Mouse (Mus musculus) ES-Bruce4 (cell line): Measurements from ENCODE around the gene Acsbg1.
A peak's percentile ranks its signal among the peaks of the same experiment; 100 is the strongest.
"Not testable (repeated sequence)": the region's sequence is repeated elsewhere in the genome, so short reads cannot be mapped to it uniquely, and the experiment has no call there.

Experiments used
- CTCF ChIP-seq: IDR thresholded peaks from one replicate; pipeline ENCODE4 v1.8.1; 2011; ENCODE audit warnings: low read depth, low read length
- EP300 ChIP-seq: IDR thresholded peaks from 2 replicates; pipeline ENCODE4 v1.6.1; 2011; ENCODE audit warnings: low read depth, low read length; ENCODE audit not compliant: insufficient read depth
- POLR2A ChIP-seq: IDR thresholded peaks from one replicate; pipeline ENCODE4 v1.8.1; 2011; ENCODE audit warnings: low read length; ENCODE audit not compliant: insufficient read depth

DNA sequence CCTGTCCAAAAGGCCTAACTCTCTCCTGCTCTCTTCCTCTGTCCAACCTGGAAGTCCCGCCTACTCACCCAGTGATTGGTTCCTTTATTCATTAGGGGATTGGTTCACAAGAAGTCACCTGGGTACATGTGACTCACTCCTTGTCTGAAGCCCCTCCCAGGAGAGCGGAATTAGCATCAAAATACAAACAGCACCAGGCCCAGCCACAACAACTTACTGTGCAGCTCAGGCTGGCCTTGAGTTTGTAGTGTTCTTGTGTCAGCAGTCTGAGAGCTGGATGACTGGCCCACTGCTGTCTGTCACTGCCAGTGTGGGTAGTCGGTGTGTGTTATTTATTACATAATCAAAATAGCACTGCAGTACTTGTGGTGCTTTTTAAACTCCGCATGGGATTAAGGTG, 68.0 kb downstream of the Acsbg1 start:
- TF ChIP-seq EP300, CTCF: not testable (repeated sequence)
- TF ChIP-seq POLR2A: peak; percentile 51
